Mouse (Mus musculus): ENCODE results near the gene Itga5.

GRCm38 (mm10) chr15:103335040-103335439, 31.5 kb downstream of the Itga5 start:
- no peak for TF ChIP-seq CTCF (conservative IDR thresholded peaks at IDR 0.05; ENCODE audit: low read length)
- no peak for TF ChIP-seq POU5F1 (IDR thresholded peaks at IDR 0.05; ENCODE audit: borderline replicate concordance, low read length)

All from E14TG2a.4 (cell line).